Mouse (Mus musculus) mature B cell (primary cell): ENCODE measurements around the gene Gse1.

Source experiments
- in situ Hi-C: fragments of 300-500 bp; cut with MboI; formaldehyde crosslinking; loops from 2 replicates; pipeline ENCODE4 v1.14.3; 2019

The Gse1 gene

GRCm38 (mm10) chr8:120572534-120572933 lies 344.3 kb downstream of the Gse1 start:
- in situ Hi-C loops = no loop called here

DNA sequence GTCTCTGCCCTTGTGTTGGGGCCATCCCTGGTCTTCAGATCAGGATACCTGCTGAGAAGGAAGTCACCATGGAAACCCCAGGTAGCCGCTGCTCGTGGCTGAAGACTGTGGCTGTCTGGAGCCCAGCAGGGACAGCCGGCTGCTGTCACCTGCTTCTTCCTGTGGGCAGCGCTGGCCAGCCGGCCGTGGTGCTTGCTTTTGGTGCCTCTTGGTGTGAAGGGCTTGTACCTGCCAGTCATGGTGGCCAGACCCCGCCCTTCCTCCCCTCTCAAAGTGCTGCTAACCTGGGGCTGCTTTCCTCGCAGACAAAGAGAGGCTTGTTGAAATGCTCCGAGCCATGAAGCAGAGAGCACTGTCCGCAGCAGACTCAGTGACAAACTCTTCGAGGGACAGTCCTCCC lies 345.6 kb downstream of the Gse1 start:
- in situ Hi-C loops = no loop called here

DNA sequence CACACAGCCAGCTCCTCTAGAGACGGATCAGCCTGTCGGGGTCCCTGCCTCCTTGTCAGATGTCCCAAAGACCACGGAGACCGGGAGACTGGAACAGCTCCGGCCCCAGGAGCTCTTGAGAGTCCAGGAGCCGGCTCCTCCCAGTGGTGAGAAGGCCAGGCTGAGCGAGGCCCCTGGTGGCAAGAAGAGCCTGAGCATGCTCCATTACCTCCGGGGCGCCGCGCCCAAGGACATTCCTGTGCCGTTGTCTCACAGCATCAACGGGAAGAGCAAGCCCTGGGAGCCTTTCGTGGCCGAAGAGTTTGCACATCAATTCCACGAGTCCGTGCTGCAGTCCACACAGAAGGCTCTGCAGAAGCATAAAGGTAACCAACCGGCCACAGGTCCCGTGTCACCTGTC lies 346.7 kb downstream of the Gse1 start:
- in situ Hi-C loops = no loop called here

- in situ Hi-C loops = no loop called here
These were observed 347.5 kb downstream of the Gse1 start for GRCm38 (mm10) chr8:120575801-120576200.

- in situ Hi-C loops = no loop called here
These were observed 349.6 kb downstream of the Gse1 start for GRCm38 (mm10) chr8:120577821-120578220.

GRCm38 (mm10) chr8:120580336-120581000 lies 352.2 kb downstream of the Gse1 start:
- in situ Hi-C loops = no loop called here

GRCm38 (mm10) chr8:120581329-120581728 lies 353.1 kb downstream of the Gse1 start:
- in situ Hi-C loops = no loop called here

DNA sequence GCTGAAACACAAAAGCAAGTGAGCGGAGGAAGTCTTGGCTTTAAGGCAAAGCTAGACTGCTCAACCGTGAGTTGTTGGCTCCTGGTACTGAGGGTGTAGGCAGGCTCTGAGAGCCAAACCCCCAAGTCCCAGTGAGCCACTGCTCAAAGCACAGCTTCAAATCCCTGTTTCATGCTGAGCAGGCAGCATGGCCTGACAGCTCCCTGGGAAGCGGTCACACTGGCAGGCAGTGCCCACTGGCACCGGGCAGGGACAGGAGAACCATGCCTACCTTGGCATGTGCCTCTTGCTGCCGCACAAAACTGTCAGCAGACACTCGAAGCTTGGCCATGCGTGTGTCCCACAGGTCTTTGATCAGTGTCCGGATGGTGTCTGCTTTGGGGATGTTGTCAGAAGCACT lies 353.6 kb downstream of the Gse1 start:
- in situ Hi-C loops = no loop called here

DNA sequence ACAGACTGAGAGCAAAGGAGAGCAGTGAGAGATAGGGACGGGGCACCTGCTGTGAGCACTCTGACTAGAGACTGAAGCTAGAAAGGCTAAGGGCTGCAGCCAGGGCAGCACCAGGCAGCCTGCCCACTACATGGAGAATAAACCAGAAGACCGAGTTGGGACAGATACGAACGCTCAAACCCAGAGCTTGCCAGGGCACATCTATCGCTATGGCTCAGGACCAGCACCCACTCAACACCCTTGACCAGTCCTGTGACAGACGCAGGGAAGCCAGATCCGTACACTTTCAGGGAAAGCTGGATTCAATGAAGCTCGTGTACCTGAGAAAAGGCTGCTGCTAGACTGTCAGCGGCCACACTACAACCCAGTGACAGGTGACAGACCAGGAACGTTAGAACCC lies 357.3 kb downstream of the Gse1 start:
- in situ Hi-C loops = no loop called here

DNA sequence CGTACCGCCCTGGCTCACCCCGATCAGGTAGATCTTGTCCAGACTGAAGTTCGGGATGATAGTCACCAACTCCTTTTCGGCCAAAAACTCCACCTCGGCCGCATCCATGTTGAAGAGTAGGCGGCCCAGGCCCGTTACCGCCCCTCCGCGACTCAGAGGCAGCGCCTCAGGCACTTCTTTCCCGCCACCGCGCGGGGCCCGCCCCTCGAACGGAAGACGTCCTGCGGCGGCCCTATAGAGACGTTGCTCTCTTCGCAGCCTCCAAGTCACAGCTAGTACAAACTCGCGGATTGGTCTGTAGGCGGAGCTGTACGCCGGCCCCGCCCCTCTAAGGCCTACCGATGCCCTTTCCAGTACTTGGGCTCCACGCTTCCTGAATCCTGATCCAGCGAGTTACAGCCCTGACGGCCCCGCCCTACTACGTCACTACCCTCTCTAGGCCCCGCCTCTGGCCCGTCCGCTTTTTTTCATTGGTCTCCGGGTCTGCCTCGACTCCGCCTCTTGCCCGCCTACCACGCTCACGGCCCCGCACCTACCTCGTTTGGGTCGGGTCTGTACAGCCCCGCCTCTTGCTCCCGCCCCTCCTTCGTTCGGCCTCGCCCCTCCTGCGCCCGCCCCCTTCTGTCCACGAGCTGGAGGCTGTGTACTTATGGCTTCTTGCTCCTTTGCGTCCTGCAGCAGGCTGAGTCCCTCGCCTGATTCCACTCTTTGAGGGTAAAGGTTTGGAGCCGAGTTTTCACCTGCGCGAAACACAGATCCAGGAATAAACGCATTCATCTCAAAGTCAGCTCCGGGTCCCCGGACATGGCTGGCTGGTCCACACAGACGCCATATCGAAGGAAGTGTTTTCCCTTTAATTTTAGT lies 360.9 kb downstream of the Gse1 start, which contains the start of gene Gins2:
Gins2 (minus strand) TSS at position 397 of the 864 bp plus-strand sequence.
- in situ Hi-C loops = no loop called here

DNA sequence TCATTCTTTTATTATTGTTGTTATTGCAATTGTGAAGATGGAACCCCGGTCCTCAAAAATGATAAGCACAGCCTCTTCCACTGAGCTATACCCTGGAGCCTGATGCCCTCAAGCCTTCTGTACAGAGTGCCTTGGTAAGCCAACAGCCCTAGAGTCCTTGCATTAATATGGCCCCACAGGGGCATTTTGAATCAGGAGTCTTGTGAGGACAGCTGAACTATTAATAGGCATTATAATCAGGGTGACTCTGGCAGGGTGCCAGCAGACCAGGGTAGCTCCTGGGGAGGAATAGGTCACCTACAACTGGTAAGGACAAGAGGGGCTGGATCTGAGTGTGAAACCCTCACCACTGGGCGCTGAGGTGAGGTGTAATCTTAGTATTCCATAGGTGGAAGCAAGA lies 361.7 kb downstream of the Gse1 start:
- in situ Hi-C loops = no loop called here

GRCm38 (mm10) chr8:120591587-120592292 lies 363.5 kb downstream of the Gse1 start:
- in situ Hi-C loops = no loop called here

DNA sequence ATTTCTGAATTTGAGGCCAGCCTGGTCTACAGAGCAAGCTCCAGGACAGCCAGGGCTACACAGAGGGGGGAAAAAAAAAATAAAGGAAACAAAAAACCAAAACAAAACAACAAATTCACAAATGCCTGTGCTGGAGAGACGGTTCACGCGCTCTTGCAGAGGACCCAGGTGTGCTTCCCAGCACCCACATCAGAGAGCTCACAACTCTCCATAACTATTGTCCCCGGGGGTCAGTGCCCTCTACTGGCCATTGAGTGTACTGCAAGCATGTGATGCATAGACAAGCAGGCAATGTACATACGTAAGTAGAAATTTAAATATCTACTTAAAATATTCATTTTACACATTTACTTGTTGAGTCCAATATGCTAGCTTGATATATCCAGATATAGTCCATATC lies 366.3 kb downstream of the Gse1 start:
- in situ Hi-C loops = no loop called here

DNA sequence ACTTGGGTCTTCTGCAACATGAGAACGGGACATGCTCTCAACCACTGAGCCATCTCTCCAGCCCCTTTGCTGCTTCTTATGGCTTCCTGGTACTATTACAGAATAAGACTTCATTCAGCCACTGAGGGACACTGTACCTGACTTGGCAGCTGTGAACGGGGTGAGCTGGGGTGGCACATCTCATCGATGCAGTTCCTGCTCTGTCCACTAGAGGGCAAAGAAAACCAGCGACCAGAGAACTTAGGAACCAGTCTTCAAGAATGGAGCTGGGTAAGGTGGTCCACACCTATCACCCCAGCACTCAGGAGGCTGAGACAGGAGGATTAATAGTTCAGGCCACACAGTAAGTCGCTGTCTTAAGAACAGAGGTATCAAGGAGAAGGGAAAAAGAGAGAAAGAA lies 367.7 kb downstream of the Gse1 start:
- in situ Hi-C loops = no loop called here

DNA sequence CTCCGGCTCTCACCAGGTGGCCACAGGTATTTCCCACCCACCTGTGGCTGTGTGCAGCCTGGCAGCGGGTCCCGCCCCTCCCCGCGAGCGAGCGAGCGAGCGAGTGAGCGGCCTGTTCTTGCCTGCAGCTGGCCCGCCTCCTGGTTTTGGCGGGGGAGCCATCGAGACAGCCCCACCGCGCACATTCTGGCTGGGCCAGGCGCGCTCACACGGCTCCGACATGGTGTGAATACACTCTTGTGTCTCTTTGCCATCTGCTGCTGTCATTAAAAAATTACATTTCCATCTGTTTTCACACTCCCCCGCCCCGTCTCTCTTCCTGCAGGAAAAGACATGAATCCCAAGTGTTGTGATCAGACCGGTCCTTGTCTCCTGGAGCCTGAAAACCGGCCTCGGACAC lies 370.3 kb downstream of the Gse1 start:
- in situ Hi-C loops = no loop called here

GRCm38 (mm10) chr8:120599504-120599903 lies 371.2 kb downstream of the Gse1 start:
- in situ Hi-C loops = no loop called here

DNA sequence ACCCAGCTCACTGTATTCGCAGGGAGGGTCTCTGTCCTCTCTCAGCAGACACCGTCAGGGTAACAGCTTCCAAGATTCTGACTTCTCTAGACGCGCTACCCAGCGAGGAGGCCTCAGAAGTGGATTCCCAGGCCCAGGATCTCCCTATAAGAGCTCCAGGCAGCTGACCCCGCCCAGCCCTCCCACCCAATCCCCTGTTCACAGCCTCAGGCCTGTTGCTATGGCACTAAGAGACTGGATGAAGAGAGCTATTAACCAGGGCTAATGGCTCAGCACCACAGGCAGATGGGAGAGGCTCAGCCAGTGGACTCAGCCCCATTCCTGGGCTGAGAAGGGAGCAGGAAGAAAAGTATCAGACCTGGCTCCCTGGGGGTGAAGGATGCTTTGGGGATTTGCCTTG lies 374.4 kb downstream of the Gse1 start:
- in situ Hi-C loops = no loop called here

- in situ Hi-C loops = no loop called here
These were observed 379.2 kb downstream of the Gse1 start for GRCm38 (mm10) chr8:120607460-120607859.

- in situ Hi-C loops = no loop called here
These were observed 379.6 kb downstream of the Gse1 start for GRCm38 (mm10) chr8:120607885-120608284.

DNA sequence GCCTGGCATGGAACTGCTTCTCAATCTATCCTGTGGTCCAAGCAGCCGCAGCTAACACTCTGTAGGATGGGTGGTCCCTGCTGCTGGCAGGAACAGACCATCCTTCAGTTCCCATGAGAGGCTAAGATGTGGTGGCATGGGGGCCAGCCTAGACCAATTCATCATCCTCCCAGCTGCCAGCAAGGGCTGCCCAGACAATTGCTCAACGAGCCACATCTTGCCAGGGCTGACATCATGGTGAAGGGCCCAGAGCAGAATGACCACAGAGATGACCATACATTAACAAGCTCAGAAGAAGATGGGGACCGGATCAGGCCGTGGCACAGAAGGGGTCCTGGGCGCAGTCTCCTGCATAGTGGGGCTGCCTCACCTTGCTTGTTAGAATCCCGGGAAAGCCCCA lies 382.6 kb downstream of the Gse1 start:
- in situ Hi-C loops = no loop called here

- in situ Hi-C loops = no loop called here
These were observed 386.2 kb downstream of the Gse1 start for GRCm38 (mm10) chr8:120614491-120614890.
